ENCODE assay signal across 8 mouse cellular contexts in the genomic region with DNA sequence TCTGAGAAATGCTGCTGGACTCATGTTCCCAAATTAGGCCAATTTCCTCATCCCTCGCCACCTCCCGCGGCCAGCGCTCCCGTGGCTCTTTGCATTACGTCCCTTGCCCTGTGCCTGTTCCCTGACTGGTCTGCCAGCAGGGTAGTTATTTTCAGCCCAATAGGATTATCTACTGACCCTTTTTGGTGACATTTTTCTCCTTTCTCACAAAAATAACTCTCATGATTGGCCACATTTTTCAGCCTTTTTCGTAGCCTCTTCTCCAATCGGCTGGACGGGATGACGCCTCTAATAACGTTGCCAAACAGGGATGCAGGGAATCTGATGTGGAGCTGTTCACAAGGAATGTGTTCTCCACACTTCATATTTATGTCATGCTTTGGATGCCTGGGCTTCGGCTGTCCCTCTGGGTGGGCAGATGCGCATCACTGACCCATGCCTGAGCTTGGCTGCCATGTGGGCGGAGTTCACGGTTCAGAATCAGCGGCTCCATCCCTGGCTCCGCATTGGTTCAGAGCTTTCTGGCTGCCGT. TPM values are rescaled to one million over a fixed set of nuclear protein-coding genes. Genes with fewer than 3 reads are reported as not detected.
A peak's percentile ranks its signal among the peaks of the same experiment; 100 is the strongest.
DNase-seq lines count a peak whose midpoint lies in the region; ATAC-seq lines count a peak whose summit lies in the region.

No protein-coding gene starts in this region.

- intact Hi-C loops in left cerebral cortex, postnatal 4 days (cut with DNase I) = no loop called here

- peaks cover 10% of the 10 kb centered on the region; the same call in 1 of the 2 replicates for H3K36me3 ChIP-seq in midbrain, embryonic 14.5 days (ENCODE audit: control insufficient read depth, insufficient read depth, low read length)

- H3K4me3 ChIP-seq in midbrain, embryonic 14.5 days (replicated peaks; ENCODE audit: low read depth, low read length) = no peak overlapping the region

- H3K9ac ChIP-seq in midbrain, embryonic 14.5 days (replicated peaks; ENCODE audit: low read length) = peak overlapping the region; percentile 4; the same call in 1 of the 2 replicates

- no peak for ATAC-seq in midbrain, embryonic 14.5 days (ENCODE audit: low FRiP score, low TSS enrichment)

- no peak overlapping the region for H3K27ac ChIP-seq in midbrain, embryonic 14.5 days (replicated peaks; ENCODE audit: low read depth, low read length)

- H3K4me1 ChIP-seq in midbrain, embryonic 14.5 days (ENCODE audit: control insufficient read depth, insufficient read depth, low read length) = peaks cover 3% of the 10 kb centered on the region; the same call in 1 of the 2 replicates

- WGBS in midbrain, embryonic 14.5 days = 23% methylated on average over 18 of the region's 18 CpGs

- peak; percentile 25 for DNase-seq in left cerebral cortex, postnatal 4 days
- DNase-seq in left cerebral cortex, adult 18-20 months (ENCODE audit: low spot score in 2 of 2) = no peak
- peak; percentile 31 for DNase-seq in gastrocnemius, postnatal 10 days
- DNase-seq in kidney, postnatal 10 days = peak; percentile 57
- peak; percentile 19 for DNase-seq in midbrain, embryonic 14.5 days
- DNase-seq in layer of hippocampus, adult 9-11 months = no peak
- no peak for DNase-seq in ovary, adult 18-20 months (ENCODE audit: low spot score)
- DNase-seq in spleen, adult 18-20 months = no peak

- peak overlapping the region; percentile 31 for H3K4me2 ChIP-seq in midbrain, embryonic 14.5 days (ENCODE audit: low read length)

- no peaks in the 10 kb centered on the region for H3K27me3 ChIP-seq in midbrain, embryonic 14.5 days (ENCODE audit: control insufficient read depth, insufficient read depth, low read length)

- H3K9me3 ChIP-seq in midbrain, embryonic 14.5 days (ENCODE audit: control insufficient read depth, low read length) = no peaks in the 10 kb centered on the region

RNA-seq across cellular contexts. Expression of a gene that starts 9.3 kb away (rescaled TPM):
- 10 to 100 TPM; 14.9 to 17.4 TPM for total RNA-seq in left cerebral cortex, postnatal 4 days (2021)
- total RNA-seq in left cerebral cortex, adult 18-20 months (2021) = 10 to 100 TPM; 16.1 to 16.4 TPM
- total RNA-seq in gastrocnemius, postnatal 10 days (2021) = 10 to 100 TPM; 12.2 to 19.2 TPM
- 51.6 and 57.5 TPM in 2 replicates for polyA plus RNA-seq in midbrain, embryonic 14.5 days (2014; fragmentation: Nextera tagmentation; extraction: Ambion mirVana)

RNA-seq across cellular contexts. Expression of a gene that starts 12.8 kb away (rescaled TPM):
- total RNA-seq in left cerebral cortex, postnatal 4 days (2021) = 1 to 10 TPM; 6.5 to 7.0 TPM
- 10 to 100 TPM; 16.4 to 17.9 TPM for total RNA-seq in left cerebral cortex, adult 18-20 months (2021)
- 10 to 100 TPM; 41.4 to 46.1 TPM for total RNA-seq in gastrocnemius, postnatal 10 days (2021)
- polyA plus RNA-seq in midbrain, embryonic 14.5 days (2014; fragmentation: Nextera tagmentation; extraction: Ambion mirVana) = 1.3 and 2.1 TPM in 2 replicates

Comparison
In these comparisons a context has a peak if more than half of its experiments do, and no peak if none do; other contexts are left out.
1. DNase-seq: peak in left cerebral cortex, postnatal 4 days (single experiment), gastrocnemius, postnatal 10 days (single experiment), kidney, postnatal 10 days (single experiment) and midbrain, embryonic 14.5 days (single experiment); none in left cerebral cortex, adult 18-20 months (0 of 2), layer of hippocampus, adult 9-11 months (single experiment), ovary, adult 18-20 months (single experiment) and spleen, adult 18-20 months (0 of 2).